Mouse (Mus musculus) midbrain, embryonic 16.5 days (tissue): ENCODE measurements around the gene Cnnm1. TPM values are rescaled to one million over a fixed set of nuclear protein-coding genes. Genes with fewer than 3 reads are reported as not detected.

Source experiments
- ATAC-seq: fragments of 200-750 bp; cut with Nextera tagmentation; 2 replicates; pipeline ENCODE4 v1.8.0; 2017; ENCODE audit warnings: moderate TSS enrichment
- H3K27ac ChIP-seq: fragments of 300-500 bp; sonication (generic); 2 replicates; pipeline ENCODE4 v1.5.1; 2014; ENCODE audit warnings: mild to moderate bottlenecking, low read length, mixed read lengths
- H3K27me3 ChIP-seq: fragments of 300-500 bp; sonication (generic); 2 replicates; pipeline ENCODE4 v1.6.1; 2014; ENCODE audit warnings: low read depth, low read length, mixed read lengths; ENCODE audit not compliant: control insufficient read depth, insufficient read depth
- H3K36me3 ChIP-seq: fragments of 300-500 bp; sonication (generic); 2 replicates; pipeline ENCODE4 v1.6.1; 2014; ENCODE audit warnings: mild to moderate bottlenecking, low read length, moderate library complexity, mixed read lengths; ENCODE audit not compliant: control insufficient read depth, insufficient read depth
- H3K4me1 ChIP-seq: fragments of 300-500 bp; sonication (generic); 2 replicates; pipeline ENCODE4 v1.6.1; 2014; ENCODE audit warnings: mild to moderate bottlenecking, low read length, mixed read lengths; ENCODE audit not compliant: control insufficient read depth, insufficient read depth
- H3K4me2 ChIP-seq: fragments of 300-500 bp; sonication (generic); 2 replicates; pipeline ENCODE4 v1.6.1; 2014; ENCODE audit warnings: mild to moderate bottlenecking, low read length, mixed read lengths
- H3K4me3 ChIP-seq: fragments of 300-500 bp; sonication (generic); 2 replicates; pipeline ENCODE4 v1.5.1; 2014; ENCODE audit warnings: low read depth, mild to moderate bottlenecking, low read length, moderate library complexity, mixed read lengths
- H3K9ac ChIP-seq: fragments of 300-500 bp; sonication (generic); 2 replicates; pipeline ENCODE4 v1.6.1; 2014; ENCODE audit warnings: low read depth, low read length, mixed read lengths
- H3K9me3 ChIP-seq: fragments of 300-500 bp; sonication (generic); replicated peaks from 2 replicates; pipeline ENCODE4 v1.6.1; 2014; ENCODE audit warnings: mild to moderate bottlenecking, low read length, mixed read lengths; ENCODE audit not compliant: control insufficient read depth, poor library complexity, severe bottlenecking
- WGBS: fragments of 180-500 bp; shearing (Covaris S2); extraction: QIAGEN DNeasy Blood & Tissue Kit; methylation state at CpG from one replicate; pipeline ENCODE4 v1.1.7; 2014; 5-methylcytosine and 5-hydroxymethylcytosine counted together
- polyA plus RNA-seq: library from polyadenylated mRNA; unstranded; fragments of >200 nt; fragmentation: Nextera tagmentation; extraction: Ambion mirVana; gene quantifications from 2 replicates; pipeline ENCODE4 v1.2.1, GENCODE M21; 2015

Cnnm1 gene
- polyA plus RNA-seq, 1 experiment from 2014 or later = 2.7 TPM

- Histone ChIP-seq H3K4me2 (peak overlapping the region; percentile 89), H3K9ac (peak overlapping the region; percentile 79), H3K4me3 (peak overlapping the region; percentile 80), H3K4me1 (0 out of 2 replicates have a peak, but pooled peaks cover 6% of the 10 kb centered on the region), H3K9me3 (no peaks in the 10 kb centered on the region; the same call in 1 of the 2 replicates), H3K27me3 (no peaks in the 10 kb centered on the region), H3K27ac (peak overlapping the region; percentile 84), H3K36me3 (no peaks in the 10 kb centered on the region)
- peak; percentile 59 for ATAC-seq
- under 1% methylated on average over 102 of the region's 118 CpGs for WGBS
Measured at GRCm38 (mm10) chr19:43440768-43441660, 778 bp downstream of the Cnnm1 start.

DNA sequence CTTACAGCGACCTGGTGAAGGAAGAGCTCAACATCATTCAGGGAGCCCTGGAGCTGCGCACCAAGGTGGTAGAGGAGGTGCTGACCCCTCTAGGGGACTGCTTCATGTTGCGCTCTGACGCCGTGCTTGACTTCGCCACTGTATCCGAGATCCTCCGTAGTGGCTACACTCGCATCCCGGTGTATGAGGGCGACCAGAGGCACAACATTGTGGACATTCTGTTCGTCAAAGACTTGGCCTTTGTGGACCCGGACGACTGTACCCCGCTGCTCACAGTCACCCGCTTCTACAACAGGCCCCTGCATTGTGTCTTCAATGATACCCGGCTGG is 1.4 kb downstream of the Cnnm1 start:
- WGBS = 7% methylated on average over 17 of the region's 17 CpGs
- Histone ChIP-seq H3K36me3 (no peaks in the 10 kb centered on the region), H3K4me1 (0 out of 2 replicates have a peak, but pooled peaks cover 6% of the 10 kb centered on the region), H3K4me3 (peak overlapping the region; percentile 80), H3K4me2 (peak overlapping the region; percentile 89), H3K9me3 (no peaks in the 10 kb centered on the region; the same call in 1 of the 2 replicates), H3K27me3 (no peaks in the 10 kb centered on the region), H3K9ac (peak overlapping the region; percentile 79), H3K27ac (peak overlapping the region; percentile 84)
- ATAC-seq = peak; percentile 34

GRCm38 (mm10) chr19:43442269-43442668 is 2.0 kb downstream of the Cnnm1 start:
- ATAC-seq = no peak
- no peaks in the 10 kb centered on the region for H3K27me3 ChIP-seq
- peak overlapping the region; percentile 89 for H3K4me2 ChIP-seq
- H3K27ac ChIP-seq = no peak overlapping the region
- H3K4me1 ChIP-seq = 0 out of 2 replicates have a peak, but pooled peaks cover 6% of the 10 kb centered on the region
- no peaks in the 10 kb centered on the region; the same call in 1 of the 2 replicates for H3K9me3 ChIP-seq
- peak overlapping the region; percentile 80 for H3K4me3 ChIP-seq
- 49% methylated on average over 6 of the region's 6 CpGs for WGBS
- H3K9ac ChIP-seq = no peak overlapping the region
- no peaks in the 10 kb centered on the region for H3K36me3 ChIP-seq

DNA sequence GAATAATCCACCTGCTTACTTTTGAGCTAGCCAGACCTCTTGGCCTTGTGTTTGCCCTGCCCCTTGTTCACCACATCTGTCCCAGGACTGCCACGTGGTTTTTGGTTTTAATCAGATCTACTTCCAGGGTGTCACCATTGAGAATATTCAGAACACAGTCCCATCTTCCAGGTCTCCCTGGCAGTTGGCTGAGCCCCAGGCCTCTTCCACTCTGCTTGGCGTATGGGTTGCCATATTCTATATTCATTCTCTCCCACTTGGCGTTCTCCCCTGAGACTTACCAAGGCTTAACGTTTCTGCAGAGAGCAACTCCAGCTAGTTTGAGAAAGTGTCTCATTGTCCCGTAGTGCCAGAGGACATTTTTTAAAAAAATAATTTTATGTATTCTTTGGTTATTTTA is 2.7 kb downstream of the Cnnm1 start:
- 86% methylated on average over 5 of the region's 5 CpGs for WGBS
- no peaks in the 10 kb centered on the region for H3K36me3 ChIP-seq
- H3K4me3 ChIP-seq = no peak overlapping the region
- H3K9ac ChIP-seq = no peak overlapping the region
- no peaks in the 10 kb centered on the region; the same call in 1 of the 2 replicates for H3K9me3 ChIP-seq
- no peak overlapping the region for H3K4me2 ChIP-seq
- 0 out of 2 replicates have a peak, but pooled peaks cover 6% of the 10 kb centered on the region for H3K4me1 ChIP-seq
- ATAC-seq = no peak
- H3K27ac ChIP-seq = no peak overlapping the region
- no peaks in the 10 kb centered on the region for H3K27me3 ChIP-seq

GRCm38 (mm10) chr19:43444636-43445205 is 4.5 kb downstream of the Cnnm1 start:
- no peak overlapping the region for H3K4me2 ChIP-seq
- H3K27me3 ChIP-seq = no peaks in the 10 kb centered on the region
- 81% methylated on average over 6 of the region's 6 CpGs for WGBS
- no peaks in the 10 kb centered on the region for H3K36me3 ChIP-seq
- no peaks in the 10 kb centered on the region; the same call in 1 of the 2 replicates for H3K9me3 ChIP-seq
- ATAC-seq = no peak
- 0 out of 2 replicates have a peak, but pooled peaks cover 6% of the 10 kb centered on the region for H3K4me1 ChIP-seq
- H3K9ac ChIP-seq = no peak overlapping the region
- H3K4me3 ChIP-seq = no peak overlapping the region
- no peak overlapping the region for H3K27ac ChIP-seq

GRCm38 (mm10) chr19:43451563-43451962 is 11.3 kb downstream of the Cnnm1 start:
- Histone ChIP-seq H3K36me3 (no peaks in the 10 kb centered on the region; the same call in 1 of the 2 replicates), H3K27me3 (no peaks in the 10 kb centered on the region), H3K4me1 (no peaks in the 10 kb centered on the region; the same call in 1 of the 2 replicates), H3K4me3 (no peak overlapping the region), H3K27ac (no peak overlapping the region), H3K9me3 (no peaks in the 10 kb centered on the region), H3K9ac (no peak overlapping the region), H3K4me2 (no peak overlapping the region)
- WGBS = 74% methylated on average over 10 of the region's 10 CpGs
- no peak for ATAC-seq

DNA sequence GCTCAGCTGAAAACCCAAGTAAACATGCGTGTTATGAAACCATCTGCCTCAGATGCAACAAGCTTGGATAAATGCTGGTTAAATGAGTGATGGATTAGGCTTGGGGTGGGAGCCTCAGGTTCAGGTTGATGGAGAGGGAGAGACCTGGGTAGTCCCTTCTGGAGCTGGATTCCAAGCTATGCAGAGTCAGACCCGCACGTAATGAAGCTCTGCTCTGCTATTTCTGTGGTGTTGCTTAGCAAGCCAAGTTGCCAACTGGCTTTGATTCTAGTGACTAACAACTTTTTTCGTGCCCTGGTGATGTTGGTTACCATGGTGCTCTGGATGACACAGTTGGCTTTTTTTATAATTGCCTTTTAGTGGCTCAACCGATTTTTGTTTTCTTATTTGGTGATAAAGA is 11.9 kb downstream of the Cnnm1 start:
- ATAC-seq = no peak
- no peak overlapping the region for H3K9ac ChIP-seq
- no peaks in the 10 kb centered on the region; the same call in 1 of the 2 replicates for H3K4me1 ChIP-seq
- H3K4me3 ChIP-seq = no peak overlapping the region
- no peak overlapping the region for H3K27ac ChIP-seq
- no peaks in the 10 kb centered on the region for H3K27me3 ChIP-seq
- H3K9me3 ChIP-seq = no peaks in the 10 kb centered on the region
- H3K4me2 ChIP-seq = no peak overlapping the region
- WGBS = 90% methylated on average over 5 of the region's 5 CpGs
- H3K36me3 ChIP-seq = no peaks in the 10 kb centered on the region; the same call in 1 of the 2 replicates

DNA sequence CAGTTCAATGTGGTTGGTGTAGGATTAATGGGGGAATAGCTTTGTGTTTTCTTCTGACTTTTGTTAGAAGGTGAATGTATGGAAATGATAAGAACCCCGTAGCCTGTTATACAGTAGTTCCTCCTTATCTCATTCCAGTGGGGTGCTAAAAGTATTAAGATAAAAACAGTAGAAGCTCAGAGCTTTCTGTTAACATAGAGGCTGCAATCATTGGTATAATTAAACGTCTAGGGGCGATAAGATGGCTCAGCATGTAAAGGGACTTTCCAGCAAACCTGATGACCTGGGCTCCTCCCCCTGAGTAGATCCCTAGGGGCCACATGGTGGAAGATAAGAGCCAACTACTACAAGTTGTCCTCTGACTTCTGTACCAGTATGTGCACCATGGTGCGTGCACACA is 12.8 kb downstream of the Cnnm1 start:
- Histone ChIP-seq H3K9me3 (no peaks in the 10 kb centered on the region), H3K9ac (no peak overlapping the region), H3K27ac (no peak overlapping the region), H3K4me3 (no peak overlapping the region), H3K4me1 (no peaks in the 10 kb centered on the region; the same call in 1 of the 2 replicates), H3K36me3 (no peaks in the 10 kb centered on the region; the same call in 1 of the 2 replicates), H3K27me3 (no peaks in the 10 kb centered on the region), H3K4me2 (no peak overlapping the region)
- WGBS = 86% methylated on average over 4 of the region's 4 CpGs
- ATAC-seq = no peak

DNA sequence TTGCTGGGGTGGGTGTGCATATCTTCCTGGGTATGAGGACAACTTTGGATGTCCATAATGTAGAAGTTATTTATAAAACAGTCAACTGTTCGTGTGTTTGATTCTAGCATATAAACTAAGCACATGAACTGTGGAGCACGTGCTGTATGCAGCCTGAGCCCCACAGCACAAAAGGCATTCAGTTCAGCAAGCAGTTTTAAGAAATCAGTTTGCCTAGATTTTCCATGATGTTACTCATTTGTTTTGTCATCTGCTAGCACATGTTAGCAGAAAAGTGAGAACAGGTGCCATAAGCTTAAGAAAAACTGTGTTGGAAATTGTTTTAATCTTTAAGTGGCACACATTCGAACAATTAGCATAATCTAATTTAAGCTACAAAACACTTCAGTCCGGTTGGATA is 19.7 kb downstream of the Cnnm1 start:
- WGBS = 77% methylated on average over 4 of the region's 4 CpGs
- Histone ChIP-seq H3K4me3 (no peak overlapping the region), H3K36me3 (no peaks in the 10 kb centered on the region; the same call in 1 of the 2 replicates), H3K4me1 (no peaks in the 10 kb centered on the region), H3K27ac (no peak overlapping the region), H3K27me3 (no peaks in the 10 kb centered on the region), H3K9ac (no peak overlapping the region), H3K9me3 (no peaks in the 10 kb centered on the region), H3K4me2 (no peak overlapping the region)
- no peak for ATAC-seq
